13 mouse cellular contexts compared by ENCODE assay signal in genomic region chr7:142496800-142497199, GRCm38 (mm10). TPM values are rescaled to one million over a fixed set of nuclear protein-coding genes. Genes with fewer than 3 reads are reported as not detected.
DNase-seq lines count a peak whose midpoint lies in the region; ATAC-seq lines count a peak whose summit lies in the region.
"Had no signal": no experiment of that assay in that cellular context is flagged by ENCODE, and none has a peak within 500 bp of the region (broad histone marks: within the 10 kb centered on the region; RNA-seq: fewer than 3 reads in every experiment).

No protein-coding gene starts in this region.

- no peaks in the 10 kb centered on the region for H3K27me3 ChIP-seq in heart, embryonic 16.5 days (ENCODE audit: control insufficient read depth, insufficient read depth, low read length)
- 0 out of 2 replicates have a peak, but pooled peaks cover 2% of the 10 kb centered on the region for H3K27me3 ChIP-seq in neural tube, embryonic 15.5 days (replicated peaks)

- no peak overlapping the region for H3K4me2 ChIP-seq in heart, embryonic 16.5 days (ENCODE audit: low read depth, low read length)
- no peak overlapping the region for H3K4me2 ChIP-seq in neural tube, embryonic 15.5 days
- H3K4me2 ChIP-seq: liver, embryonic 13.5 days had no signal

- H3K9ac ChIP-seq in heart, embryonic 16.5 days (ENCODE audit: low read length) = no peak overlapping the region
- no peak overlapping the region for H3K9ac ChIP-seq in neural tube, embryonic 15.5 days (replicated peaks)
- H3K9ac ChIP-seq: liver, embryonic 13.5 days had no signal

- 87% methylated on average over 5 of the region's 5 CpGs for WGBS in heart, embryonic 16.5 days
- WGBS in neural tube, embryonic 15.5 days = 85% methylated on average over 5 of the region's 5 CpGs

- H3K27ac ChIP-seq in heart, embryonic 16.5 days (ENCODE audit: low read length) = no peak overlapping the region
- no peak overlapping the region for H3K27ac ChIP-seq in neural tube, embryonic 15.5 days (replicated peaks)
- H3K27ac ChIP-seq: liver, embryonic 13.5 days had no signal

- peaks cover 17% of the 10 kb centered on the region for H3K4me1 ChIP-seq in heart, embryonic 16.5 days (ENCODE audit: control insufficient read depth, insufficient read depth, low read length)
- H3K4me1 ChIP-seq in neural tube, embryonic 15.5 days = no peaks in the 10 kb centered on the region
- H3K4me1 ChIP-seq: liver, embryonic 13.5 days had no signal

- 0 out of 2 replicates have a peak, but pooled peaks have one; percentile 12 for ATAC-seq in heart, embryonic 16.5 days (replicated peaks; ENCODE audit: extremely low read depth, insufficient read depth, low FRiP score)
- 0 out of 4 replicates have a peak, but pooled peaks have one; percentile 14 to 27 for ATAC-seq in hematopoietic stem cell, adult 5-6 weeks (replicated peaks in 1 of 2; ENCODE audit: insufficient read depth in 1 of 2, low FRiP score in 2 of 2, low TSS enrichment in 1 of 2, low read depth in 1 of 2, poor library complexity in 2 of 2, severe bottlenecking in 2 of 2)
- no peak for ATAC-seq in neural tube, embryonic 15.5 days (ENCODE audit: low FRiP score)
- ATAC-seq: midbrain, embryonic 16.5 days had no signal

- 0 out of 2 replicates have a peak, but pooled peaks cover 3% of the 10 kb centered on the region for H3K36me3 ChIP-seq in heart, embryonic 16.5 days (ENCODE audit: control insufficient read depth, insufficient read depth)
- H3K36me3 ChIP-seq in neural tube, embryonic 15.5 days = no peaks in the 10 kb centered on the region
- H3K36me3 ChIP-seq: liver, embryonic 13.5 days had no signal

- no peak for DNase-seq in heart, adult 8-10 months (ENCODE audit: low spot score)
- DNase-seq in thymus, postnatal 0 days (ENCODE audit: low spot score) = peak; percentile 58
- no peak for DNase-seq in thymus, postnatal 10 days (ENCODE audit: low spot score in 2 of 2)
- DNase-seq in frontal cortex, postnatal 36 days (ENCODE audit: low spot score in 2 of 2) = no peak
- DNase-seq in frontal cortex, postnatal 25 days (ENCODE audit: low spot score in 2 of 2) = no peak
- DNase-seq: adrenal gland, adult 8-10 months; cerebellum, postnatal 14 days; kidney, adult 18-20 months; liver, embryonic 13.5 days had no signal

- no peak overlapping the region for H3K4me3 ChIP-seq in heart, embryonic 16.5 days (ENCODE audit: low read length)
- H3K4me3 ChIP-seq in neural tube, embryonic 15.5 days (replicated peaks) = no peak overlapping the region
- H3K4me3 ChIP-seq: liver, embryonic 13.5 days had no signal

- no peaks in the 10 kb centered on the region for H3K9me3 ChIP-seq in heart, embryonic 16.5 days (replicated peaks; ENCODE audit: control insufficient read depth, low read length)
- no peaks in the 10 kb centered on the region for H3K9me3 ChIP-seq in neural tube, embryonic 15.5 days (replicated peaks)
- H3K9me3 ChIP-seq: liver, embryonic 13.5 days had no signal

RNA-seq across cellular contexts. Expression of gene Tnnt3, which starts 1.8 kb away (rescaled TPM):
- 5.3 and 17.1 TPM in 2 replicates for polyA plus RNA-seq in heart, embryonic 16.5 days (2015; fragmentation: Nextera tagmentation; extraction: Ambion mirVana)
- 10 to 100 TPM in 1 of 4 experiments, 1 to 10 TPM in 3; 7.6 to 13.6 (median 9.6) TPM for total RNA-seq in heart, adult 8-10 months (2022)
- 4.7 and 5.2 TPM in 2 replicates for polyA plus RNA-seq in thymus, postnatal 0 days (2015; fragmentation: Nextera tagmentation; extraction: Ambion mirVana)
- 0.55 and 9.3 TPM in 2 replicates for total RNA-seq in hematopoietic stem cell, adult 5-6 weeks (2017)
- polyA plus RNA-seq in neural tube, embryonic 15.5 days (2015; fragmentation: Nextera tagmentation; extraction: Ambion mirVana) = 14.9 and 26.9 TPM in 2 replicates

RNA-seq across cellular contexts. Expression of gene Mrpl23, which starts 35.7 kb away (rescaled TPM):
- 14.2 and 20.0 TPM in 2 replicates for polyA plus RNA-seq in heart, embryonic 16.5 days (2015; fragmentation: Nextera tagmentation; extraction: Ambion mirVana)
- 10 to 100 TPM in 2 of 4 experiments, 1 to 10 TPM in 1, under 1 TPM in 1; 0.90 to 35.4 (median 16.1) TPM for total RNA-seq in heart, adult 8-10 months (2022)
- 20.1 and 20.7 TPM in 2 replicates for polyA plus RNA-seq in thymus, postnatal 0 days (2015; fragmentation: Nextera tagmentation; extraction: Ambion mirVana)
- 28.1 and 42.5 TPM in 2 replicates for total RNA-seq in hematopoietic stem cell, adult 5-6 weeks (2017)
- polyA plus RNA-seq in neural tube, embryonic 15.5 days (2015; fragmentation: Nextera tagmentation; extraction: Ambion mirVana) = 21.0 and 27.9 TPM in 2 replicates

RNA-seq across cellular contexts. Expression of gene Lsp1, which starts 36.2 kb away (rescaled TPM):
- 73.5 and 83.5 TPM in 2 replicates for polyA plus RNA-seq in heart, embryonic 16.5 days (2015; fragmentation: Nextera tagmentation; extraction: Ambion mirVana)
- 10 to 100 TPM; 24.0 to 40.3 (median 31.7) TPM for total RNA-seq in heart, adult 8-10 months (2022)
- 655 and 664 TPM in 2 replicates for polyA plus RNA-seq in thymus, postnatal 0 days (2015; fragmentation: Nextera tagmentation; extraction: Ambion mirVana)
- total RNA-seq in hematopoietic stem cell, adult 5-6 weeks (2017) = 233 and 282 TPM in 2 replicates
- 6.9 and 58.6 TPM in 2 replicates for polyA plus RNA-seq in neural tube, embryonic 15.5 days (2015; fragmentation: Nextera tagmentation; extraction: Ambion mirVana)

RNA-seq across cellular contexts. Expression of gene Tnni2, which starts 55.2 kb away (rescaled TPM):
- 14.1 and 27.0 TPM in 2 replicates for polyA plus RNA-seq in heart, embryonic 16.5 days (2015; fragmentation: Nextera tagmentation; extraction: Ambion mirVana)
- 1 to 10 TPM; 5.1 to 10.0 (median 7.8) TPM for total RNA-seq in heart, adult 8-10 months (2022)
- 14.1 and 14.3 TPM in 2 replicates for polyA plus RNA-seq in thymus, postnatal 0 days (2015; fragmentation: Nextera tagmentation; extraction: Ambion mirVana)
- 8.2 and 12.3 TPM in 2 replicates for total RNA-seq in hematopoietic stem cell, adult 5-6 weeks (2017)
- 16.4 and 24.8 TPM in 2 replicates for polyA plus RNA-seq in neural tube, embryonic 15.5 days (2015; fragmentation: Nextera tagmentation; extraction: Ambion mirVana)
